In the genomic region with DNA sequence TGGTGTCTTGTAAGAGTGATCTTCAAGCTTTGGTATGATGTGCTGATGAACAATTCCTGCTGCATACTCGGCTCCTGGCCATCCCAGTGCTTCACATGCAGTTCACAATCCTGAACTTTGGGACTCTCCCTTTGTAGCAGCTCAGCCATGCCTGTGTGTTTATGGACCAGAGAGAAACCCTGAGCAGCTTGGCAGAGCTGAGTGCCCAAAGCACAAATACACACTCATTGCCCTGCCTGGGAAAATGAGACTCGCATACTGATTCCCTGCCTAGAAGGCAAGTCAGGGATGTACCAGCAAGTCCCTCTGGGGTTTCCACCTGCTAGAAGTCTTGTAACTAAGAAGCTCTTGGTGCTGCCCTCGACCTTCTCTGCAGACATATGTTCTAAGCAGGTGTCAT, we compare ENCODE assay signal across 23 mouse cellular contexts. TPM values are rescaled to one million over a fixed set of nuclear protein-coding genes. Genes with fewer than 3 reads are reported as not detected.
A peak's percentile ranks its signal among the peaks of the same experiment; 100 is the strongest.
DNase-seq lines count a peak whose midpoint lies in the region; ATAC-seq and TF ChIP-seq lines count a peak whose summit lies in the region.
"Had no signal": no experiment of that assay in that cellular context is flagged by ENCODE, and none has a peak within 500 bp of the region (broad histone marks: within the 10 kb centered on the region; RNA-seq: fewer than 3 reads in every experiment).

No protein-coding gene starts in this region.

- no peak overlapping the region for H3K9ac ChIP-seq in hindbrain, postnatal 0 days (replicated peaks; ENCODE audit: low read length)
- H3K9ac ChIP-seq in hindbrain, embryonic 13.5 days = no peak overlapping the region
- no peak overlapping the region for H3K9ac ChIP-seq in midbrain, postnatal 0 days (replicated peaks; ENCODE audit: low read length, poor library complexity, severe bottlenecking)
- H3K9ac ChIP-seq in midbrain, embryonic 15.5 days = no peak overlapping the region
- H3K9ac ChIP-seq: embryonic facial prominence, embryonic 13.5 days; heart, embryonic 13.5 days had no signal

- peaks cover 7% of the 10 kb centered on the region; the same call in 1 of the 2 replicates for H3K36me3 ChIP-seq in hindbrain, postnatal 0 days (ENCODE audit: insufficient read depth, low read length)
- H3K36me3 ChIP-seq in hindbrain, embryonic 13.5 days = peaks cover 16% of the 10 kb centered on the region
- H3K36me3 ChIP-seq in midbrain, postnatal 0 days (ENCODE audit: insufficient read depth, low read length) = 0 out of 2 replicates have a peak, but pooled peaks cover 5% of the 10 kb centered on the region
- H3K36me3 ChIP-seq in midbrain, embryonic 15.5 days (replicated peaks) = no peaks in the 10 kb centered on the region
- H3K36me3 ChIP-seq: G1E had no signal

- TF ChIP-seq CTCF in hindbrain, postnatal 0 days (IDR thresholded peaks at IDR 0.05; ENCODE audit: low read depth) = no peak
- TF ChIP-seq CTCF in midbrain, postnatal 0 days (IDR thresholded peaks at IDR 0.05) = no peak

- peak overlapping the region; percentile 58; the same call in 1 of the 2 replicates for H3K27ac ChIP-seq in hindbrain, postnatal 0 days
- H3K27ac ChIP-seq in hindbrain, embryonic 13.5 days = no peak overlapping the region
- 0 out of 2 replicates have a peak overlapping the region, but pooled peaks have one; percentile 47 for H3K27ac ChIP-seq in midbrain, postnatal 0 days (ENCODE audit: low read depth, low read length)
- no peak overlapping the region for H3K27ac ChIP-seq in midbrain, embryonic 15.5 days
- H3K27ac ChIP-seq: embryonic facial prominence, embryonic 13.5 days; gastrocnemius, adult 2 months; heart, embryonic 13.5 days had no signal

- H3K4me1 ChIP-seq in hindbrain, postnatal 0 days (ENCODE audit: insufficient read depth, low read length) = peaks cover 8% of the 10 kb centered on the region
- peaks cover 31% of the 10 kb centered on the region for H3K4me1 ChIP-seq in hindbrain, embryonic 13.5 days (replicated peaks)
- H3K4me1 ChIP-seq in midbrain, postnatal 0 days (ENCODE audit: insufficient read depth, low read length) = peaks cover 9% of the 10 kb centered on the region; the same call in 1 of the 2 replicates
- peaks cover 33% of the 10 kb centered on the region for H3K4me1 ChIP-seq in midbrain, embryonic 15.5 days

- H3K27me3 ChIP-seq in hindbrain, postnatal 0 days (ENCODE audit: insufficient read depth, low read length) = no peaks in the 10 kb centered on the region
- H3K27me3 ChIP-seq in hindbrain, embryonic 13.5 days = no peaks in the 10 kb centered on the region
- H3K27me3 ChIP-seq in midbrain, postnatal 0 days (ENCODE audit: insufficient read depth, low read length) = no peaks in the 10 kb centered on the region
- H3K27me3 ChIP-seq in midbrain, embryonic 15.5 days (replicated peaks) = no peaks in the 10 kb centered on the region

- 61% methylated on average over 3 of the region's 3 CpGs for WGBS in hindbrain, postnatal 0 days
- 84% methylated on average over 3 of the region's 3 CpGs for WGBS in hindbrain, embryonic 13.5 days
- 68% methylated on average over 3 of the region's 3 CpGs for WGBS in midbrain, postnatal 0 days
- 76% methylated on average over 3 of the region's 3 CpGs for WGBS in midbrain, embryonic 15.5 days

- ATAC-seq in frontal cortex, adult (ENCODE audit: low TSS enrichment) = peak; percentile 32; the same call in 1 of the 2 replicates
- ATAC-seq in hindbrain, postnatal 0 days = peak; percentile 41; the same call in 1 of the 2 replicates
- ATAC-seq in hindbrain, embryonic 13.5 days (ENCODE audit: low FRiP score) = no peak
- ATAC-seq in midbrain, postnatal 0 days (ENCODE audit: low FRiP score) = peak; percentile 9; the same call in 1 of the 2 replicates
- ATAC-seq in midbrain, embryonic 15.5 days (replicated peaks) = no peak
- ATAC-seq: CD4-positive, CD25-positive, alpha-beta regulatory T cell, adult 4 months; intestine, embryonic 16.5 days had no signal

- no peak overlapping the region for H3K4me2 ChIP-seq in hindbrain, postnatal 0 days (ENCODE audit: low read depth, low read length)
- no peak overlapping the region for H3K4me2 ChIP-seq in hindbrain, embryonic 13.5 days
- no peak overlapping the region for H3K4me2 ChIP-seq in midbrain, postnatal 0 days (ENCODE audit: low read depth, low read length, poor library complexity, severe bottlenecking)
- no peak overlapping the region for H3K4me2 ChIP-seq in midbrain, embryonic 15.5 days
- H3K4me2 ChIP-seq: embryonic facial prominence, embryonic 13.5 days; heart, embryonic 13.5 days had no signal

- H3K9me3 ChIP-seq in hindbrain, postnatal 0 days (ENCODE audit: low read length) = no peaks in the 10 kb centered on the region
- H3K9me3 ChIP-seq in hindbrain, embryonic 13.5 days = no peaks in the 10 kb centered on the region
- no peaks in the 10 kb centered on the region for H3K9me3 ChIP-seq in midbrain, postnatal 0 days (ENCODE audit: low read length)
- no peaks in the 10 kb centered on the region for H3K9me3 ChIP-seq in midbrain, embryonic 15.5 days
- H3K9me3 ChIP-seq: embryonic facial prominence, embryonic 13.5 days; G1E; heart, embryonic 13.5 days had no signal

- H3K4me3 ChIP-seq in hindbrain, postnatal 0 days (ENCODE audit: low read length) = no peak overlapping the region
- H3K4me3 ChIP-seq in hindbrain, embryonic 13.5 days = no peak overlapping the region
- no peak overlapping the region for H3K4me3 ChIP-seq in midbrain, postnatal 0 days (ENCODE audit: low read depth, low read length)
- H3K4me3 ChIP-seq in midbrain, embryonic 15.5 days = no peak overlapping the region
- H3K4me3 ChIP-seq: embryonic facial prominence, embryonic 13.5 days; gastrocnemius, adult 2 months; heart, embryonic 13.5 days had no signal

- peak; percentile 23 for DNase-seq in cerebellum, adult 9-10 months
- DNase-seq in cerebellum, postnatal 36 days = no peak
- no peak for DNase-seq in frontal cortex, postnatal 36 days (ENCODE audit: low spot score in 2 of 2)
- DNase-seq in hindbrain, postnatal 0 days (ENCODE audit: low spot score) = peak; percentile 68
- DNase-seq in midbrain, postnatal 0 days (ENCODE audit: low spot score) = peak; percentile 73
- DNase-seq: adrenal gland, adult 8-10 months; adrenal gland, postnatal 36 days; B cell, adult 2 months; cerebellum, adult 11 months; cerebellum, adult 8-10 months; cerebellum, postnatal 25 days; gastrocnemius, adult 2 months; gastrocnemius, postnatal 25 days; heart, postnatal 36 days; kidney, adult 8-10 months had no signal

RNA-seq across cellular contexts. Expression of a gene that starts 3.9 kb away (rescaled TPM):
- 298 and 316 TPM in 2 replicates for total RNA-seq in hindbrain, postnatal 0 days (2014; rRNA removed)
- polyA plus RNA-seq in hindbrain, postnatal 0 days (2015; fragmentation: Nextera tagmentation; extraction: Ambion mirVana) = 94.1 and 94.2 TPM in 2 replicates
- polyA plus RNA-seq in hindbrain, embryonic 13.5 days (2015; fragmentation: Nextera tagmentation; extraction: Ambion mirVana) = 119 and 125 TPM in 2 replicates
- 391 and 405 TPM in 2 replicates for total RNA-seq in midbrain, postnatal 0 days (2014; rRNA removed)
- polyA plus RNA-seq in midbrain, postnatal 0 days (2015; fragmentation: Nextera tagmentation; extraction: Ambion mirVana) = 130 and 136 TPM in 2 replicates
- 176 and 189 TPM in 2 replicates for polyA plus RNA-seq in midbrain, embryonic 15.5 days (2015; fragmentation: Nextera tagmentation; extraction: Ambion mirVana)
- polyA plus RNA-seq: G1E had no signal

Comparison
In these comparisons a context has a peak if more than half of its experiments do, and no peak if none do; other contexts are left out.
1. DNase-seq: peak in cerebellum, adult 9-10 months (single experiment), hindbrain, postnatal 0 days (single experiment) and midbrain, postnatal 0 days (single experiment); none in cerebellum, postnatal 36 days (0 of 2) and frontal cortex, postnatal 36 days (0 of 2).
2. ATAC-seq: peak in frontal cortex, adult (single experiment), hindbrain, postnatal 0 days (single experiment) and midbrain, postnatal 0 days (single experiment); none in hindbrain, embryonic 13.5 days (single experiment) and midbrain, embryonic 15.5 days (single experiment).
3. H3K27ac ChIP-seq: peak in hindbrain, postnatal 0 days (single experiment) and midbrain, postnatal 0 days (single experiment); none in hindbrain, embryonic 13.5 days (single experiment) and midbrain, embryonic 15.5 days (single experiment).